Mouse (Mus musculus): ENCODE measurements around the gene Nudt3.
A peak's percentile ranks its signal among the peaks of the same experiment; 100 is the strongest.

DNA sequence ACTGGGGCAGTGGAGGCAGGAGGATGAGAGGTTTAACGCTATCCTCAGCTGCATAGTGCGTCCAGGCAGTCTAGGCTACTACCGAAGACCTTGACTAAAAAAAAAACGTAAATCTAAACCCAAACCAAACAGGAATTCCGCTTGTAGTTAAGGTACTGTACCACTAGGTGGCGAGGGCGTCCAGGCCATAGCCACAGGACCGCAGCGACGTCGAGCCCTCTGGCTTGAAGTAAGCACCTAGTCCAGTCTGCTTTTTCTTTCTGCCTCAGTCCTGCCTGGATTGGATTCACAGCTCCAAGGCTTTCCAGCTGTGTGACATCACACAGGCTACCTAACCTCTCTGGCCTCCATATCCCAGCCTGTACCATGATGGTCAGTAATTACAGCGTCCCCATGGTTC is 26.9 kb upstream of the Nudt3 start:
- TF ChIP-seq CTCF (IDR thresholded peaks at IDR 0.05; ENCODE audit: low read depth, low read length) = peak; percentile 72
- TF ChIP-seq POLR2A (IDR thresholded peaks at IDR 0.05; ENCODE audit: borderline replicate concordance, low read depth, low read length) = no peak

All from bone marrow macrophage, adult 2 months (primary cell).